Mouse (Mus musculus): Measurements from ENCODE around the gene A030014E15Rik.
"Not testable (repeated sequence)": the region's sequence is repeated elsewhere in the genome, so short reads cannot be mapped to it uniquely, and the experiment has no call there.

Gene A030014E15Rik

DNA sequence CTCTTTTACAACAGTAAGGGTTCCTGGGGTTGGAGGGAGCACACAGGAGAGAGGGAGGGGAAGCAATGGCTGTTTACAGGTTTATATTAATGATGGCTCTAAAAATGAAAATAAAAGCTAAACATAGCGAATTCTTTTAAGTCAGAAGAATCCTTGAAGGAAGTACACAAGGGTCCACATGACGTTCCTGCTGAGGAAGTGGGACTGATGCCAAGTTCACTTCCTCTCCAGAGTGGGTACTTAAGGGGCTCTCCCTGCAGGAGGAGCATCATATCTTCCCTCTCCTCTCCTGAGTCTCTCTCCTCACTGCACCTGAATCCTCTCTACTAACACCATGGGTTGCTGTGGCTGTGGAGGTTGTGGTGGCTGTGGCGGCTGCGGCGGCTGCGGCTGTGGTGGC, at the start of gene A030014E15Rik:
Gene A030014E15Rik (plus strand): TSS at position 268 of the 400 bp plus-strand sequence.
- no peak for DNase-seq

DNA sequence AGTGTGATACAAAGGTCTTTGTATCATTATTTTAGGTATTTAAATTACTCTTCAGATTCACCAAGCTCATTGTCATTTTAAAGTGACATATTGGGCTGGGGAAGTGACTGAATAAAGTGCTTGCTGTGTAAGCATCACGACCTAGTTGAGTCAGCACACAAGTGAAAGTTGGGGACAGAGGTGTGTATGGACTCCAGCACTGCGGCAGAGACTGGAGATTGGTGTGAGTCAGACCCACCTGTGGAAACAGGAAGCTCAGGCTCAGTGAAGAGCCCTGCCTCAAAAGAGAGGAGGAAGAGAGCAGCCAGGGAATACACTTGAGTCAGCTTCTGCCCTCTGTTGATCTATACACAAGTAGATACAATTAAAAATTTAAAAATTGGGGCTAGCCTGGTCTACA, 45.5 kb upstream of the A030014E15Rik start:
- DNase-seq: no peak

DNA sequence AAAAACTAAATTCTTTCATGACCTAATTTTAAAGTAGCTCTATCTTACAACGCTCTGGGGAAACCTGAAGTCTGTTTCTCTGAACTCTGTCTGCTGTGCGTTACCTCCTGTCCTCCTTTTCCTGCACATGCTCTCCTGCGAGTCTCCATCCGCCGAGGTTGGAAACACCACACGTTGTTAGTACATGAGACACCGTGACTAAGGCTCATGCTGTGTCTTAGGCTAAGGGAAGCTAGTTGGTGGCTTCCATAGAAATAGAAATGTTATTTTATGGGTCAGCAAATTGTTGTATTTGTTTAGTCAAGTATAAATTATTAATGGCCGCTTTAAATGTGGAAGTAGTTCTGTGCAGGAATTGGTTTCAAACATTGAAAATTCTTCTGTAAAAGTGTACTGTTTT, 44.5 kb upstream of the A030014E15Rik start:
- no peak for DNase-seq

DNA sequence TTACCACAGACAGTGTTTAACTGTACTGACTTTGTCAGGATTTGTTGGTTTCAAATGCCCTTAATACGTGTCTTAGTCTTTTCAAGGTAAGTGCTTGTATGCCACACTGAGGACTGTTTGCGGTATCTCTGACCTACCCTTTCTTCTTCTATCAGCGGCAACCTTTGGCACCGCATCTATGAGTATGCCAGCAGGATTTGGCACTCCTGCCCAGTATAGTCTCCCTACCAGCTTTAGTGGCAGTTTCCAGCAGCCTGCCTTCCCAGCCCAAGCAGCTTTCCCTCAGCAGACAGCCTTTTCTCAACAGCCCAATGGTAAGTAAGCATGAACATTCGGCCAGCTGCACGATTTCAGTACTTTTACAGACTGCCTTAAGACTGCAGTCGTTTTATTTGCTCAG, 31.4 kb upstream of the A030014E15Rik start:
- no peak for DNase-seq

DNA sequence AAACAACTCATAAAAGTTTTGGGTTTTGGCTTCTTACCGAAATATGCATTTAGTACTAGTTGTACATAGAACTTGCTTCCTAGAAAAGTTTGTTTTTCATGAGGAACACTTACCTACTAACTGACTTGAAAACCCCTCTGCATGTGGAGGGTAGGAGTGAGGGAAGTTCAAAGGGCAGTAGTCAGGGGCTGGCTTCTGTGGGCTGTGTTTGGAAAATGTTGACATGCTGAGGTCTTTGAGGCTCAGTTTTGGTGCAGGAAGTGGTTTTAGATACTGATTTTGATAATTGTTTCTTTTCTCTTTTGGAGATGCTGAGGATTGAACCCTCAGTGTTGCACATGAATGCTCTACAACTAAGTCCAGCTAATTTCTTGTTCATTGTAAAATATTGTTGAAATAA, 24.1 kb upstream of the A030014E15Rik start:
- peak; percentile 18 to 30 for DNase-seq

DNA sequence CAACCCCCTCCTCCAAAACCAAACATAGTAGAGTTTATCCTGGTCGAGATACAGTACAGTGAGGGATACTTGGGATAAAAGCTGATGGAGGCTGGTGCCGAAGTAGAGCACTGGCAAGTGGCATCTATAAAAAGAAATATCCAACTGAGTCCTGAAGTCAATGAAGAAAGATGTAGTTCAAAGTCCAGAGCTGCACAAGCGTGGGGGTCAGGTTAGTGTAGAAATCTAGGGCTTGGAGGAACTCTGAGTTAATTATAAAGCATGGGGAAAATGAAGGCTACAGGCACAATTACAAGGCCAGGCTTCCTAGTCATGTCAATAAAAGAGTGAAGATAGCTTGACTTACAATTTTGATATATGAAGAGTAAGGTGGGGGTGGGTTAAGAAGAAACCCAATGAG, 23.5 kb upstream of the A030014E15Rik start:
- no peak for DNase-seq

DNA sequence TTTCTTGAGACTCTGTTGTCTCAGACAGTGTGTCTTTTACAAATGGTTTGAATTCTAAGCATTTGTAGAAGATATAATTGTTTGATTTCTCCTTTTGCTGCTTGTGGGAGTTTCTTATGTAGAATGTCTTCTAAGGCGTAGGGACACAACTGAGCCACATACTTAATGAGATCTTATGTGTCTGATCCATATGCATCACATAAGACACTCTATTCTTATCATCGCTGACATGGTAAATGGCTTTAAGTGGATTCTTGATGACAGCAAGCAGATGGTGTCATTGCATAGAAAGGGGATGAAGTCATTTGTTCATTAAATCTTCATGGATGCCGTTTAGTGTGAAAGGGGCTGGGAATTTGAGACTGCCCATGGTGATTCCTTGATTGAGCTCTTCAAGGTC, 18.8 kb upstream of the A030014E15Rik start:
- no peak for DNase-seq

DNA sequence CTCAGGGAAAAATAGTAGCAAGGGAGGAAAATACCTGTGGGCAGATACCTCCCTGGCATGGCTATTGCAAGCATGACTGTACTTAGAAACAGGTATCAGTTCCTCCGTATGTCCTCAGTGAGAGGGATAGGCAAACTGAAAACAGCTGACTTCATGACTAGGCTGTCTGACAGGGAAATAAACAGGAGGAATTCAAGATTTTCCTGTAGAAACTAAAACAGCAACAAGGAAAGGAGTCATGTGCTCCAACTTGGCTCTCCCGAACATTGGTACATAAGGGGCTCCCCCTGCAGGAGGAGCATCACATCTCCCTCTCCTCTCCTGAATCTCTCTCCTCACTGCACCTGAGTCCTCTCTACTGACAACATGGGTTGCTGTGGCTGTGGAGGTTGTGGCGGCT, 11.7 kb upstream of the A030014E15Rik start, which contains the start of gene A030005L19Rik:
Gene A030005L19Rik (plus strand): TSS at position 301 of the 400 bp plus-strand sequence.
- DNase-seq: peak in 1 of 2 experiments; percentile 6

DNA sequence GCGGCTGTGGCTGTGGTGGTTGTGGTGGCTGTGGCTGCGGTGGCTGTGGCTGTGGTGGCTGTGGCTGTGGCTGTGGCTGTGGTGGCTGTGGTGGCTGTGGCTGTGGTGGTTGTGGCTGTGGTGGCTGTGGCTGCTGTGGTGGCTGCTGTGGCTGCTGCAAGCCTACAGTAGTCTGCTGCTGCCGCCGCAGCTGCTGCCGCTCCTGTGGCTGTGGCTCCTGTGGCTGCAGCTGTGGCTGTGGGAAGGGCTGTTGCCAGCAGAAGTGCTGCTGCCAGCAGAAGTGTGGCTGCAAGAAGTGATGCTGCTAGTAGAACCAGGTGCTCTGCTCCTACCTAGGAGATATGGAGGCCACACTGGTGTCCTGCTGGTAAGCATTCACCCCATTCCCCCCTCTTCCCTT, 11.3 kb upstream of the A030014E15Rik start:
- DNase-seq: not testable (repeated sequence)

DNA sequence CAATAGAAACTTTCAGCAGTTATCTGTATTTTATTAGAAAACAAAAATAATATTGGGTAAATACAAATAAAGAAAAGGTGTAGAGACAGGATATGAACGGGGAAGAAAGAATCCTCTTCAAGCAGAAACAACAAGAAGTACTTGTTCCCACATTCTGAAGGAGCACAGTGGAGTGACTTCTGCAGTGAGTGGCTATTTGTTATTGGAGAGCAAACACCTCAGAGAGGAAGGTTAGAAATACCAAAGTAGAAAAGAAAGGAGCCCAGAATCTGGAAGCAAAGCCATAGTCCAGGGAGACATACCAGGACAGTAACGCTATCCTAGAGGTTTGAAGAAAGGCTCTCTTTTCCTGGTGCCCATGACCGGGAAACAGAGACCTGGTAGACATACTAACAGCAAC, 5.8 kb downstream of the A030014E15Rik start:
- DNase-seq: not testable (repeated sequence)

DNA sequence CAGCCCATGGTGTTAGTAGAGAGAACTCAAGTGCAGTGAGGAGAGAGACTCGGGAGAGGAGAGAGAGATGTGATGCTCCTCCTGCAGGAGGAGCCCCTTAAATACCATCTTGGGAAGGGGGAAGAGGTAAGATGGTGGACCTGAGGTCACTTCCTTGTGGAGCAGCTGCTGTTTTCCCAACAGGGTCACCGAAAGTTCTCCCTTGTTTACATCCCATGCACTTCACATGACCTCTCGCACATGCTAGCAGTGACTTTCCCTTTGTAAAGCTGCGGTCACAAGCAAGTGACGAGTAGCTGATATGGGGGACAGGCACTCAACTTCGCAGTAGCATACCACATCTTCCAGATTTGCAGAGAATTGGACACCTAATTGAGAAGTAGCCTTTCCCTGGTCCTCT, 6.6 kb downstream of the A030014E15Rik start, which contains the start of gene Gm6217:
Gene Gm6217 (minus strand): TSS at position 74 of the 400 bp plus-strand sequence.
- not testable (repeated sequence) for DNase-seq

DNA sequence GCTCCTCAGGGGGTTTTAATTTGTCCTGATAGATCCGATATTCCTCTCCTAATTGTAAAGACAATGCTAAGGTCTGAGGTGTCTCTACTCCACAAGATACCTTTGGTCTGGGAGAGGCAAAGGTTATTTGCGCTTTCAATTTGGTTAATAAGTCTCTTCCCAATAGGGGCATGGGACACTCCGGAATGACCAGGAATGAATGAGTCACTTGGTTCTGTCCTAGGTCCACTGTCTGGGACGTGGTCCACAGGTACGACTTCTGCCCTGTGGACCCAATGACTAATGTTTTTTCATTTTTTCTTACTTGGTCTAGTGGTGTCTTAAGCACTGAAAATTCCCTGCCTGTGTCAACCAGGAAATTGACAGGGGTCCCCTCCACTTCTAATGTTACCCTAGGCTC, 13.9 kb downstream of the A030014E15Rik start:
- DNase-seq: no peak

DNA sequence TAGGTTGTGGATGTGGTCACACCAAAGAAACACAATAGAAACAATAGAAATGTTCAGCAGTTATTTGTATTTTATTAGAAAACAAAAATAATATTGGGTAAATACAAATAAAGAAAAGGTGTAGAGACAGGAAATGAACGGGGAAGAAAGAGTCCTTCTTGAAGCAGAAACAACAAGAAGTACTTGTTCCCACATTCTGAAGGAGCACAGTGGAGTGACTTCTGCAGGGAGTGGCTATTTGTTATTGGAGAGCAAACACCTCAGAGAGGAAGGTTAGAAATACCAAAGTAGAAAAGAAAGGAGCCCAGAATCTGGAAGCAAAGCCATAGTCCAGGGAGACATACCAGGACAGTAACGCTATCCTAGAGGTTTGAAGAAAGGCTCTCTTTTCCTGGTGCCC, 17.8 kb downstream of the A030014E15Rik start:
- DNase-seq: not testable (repeated sequence)

DNA sequence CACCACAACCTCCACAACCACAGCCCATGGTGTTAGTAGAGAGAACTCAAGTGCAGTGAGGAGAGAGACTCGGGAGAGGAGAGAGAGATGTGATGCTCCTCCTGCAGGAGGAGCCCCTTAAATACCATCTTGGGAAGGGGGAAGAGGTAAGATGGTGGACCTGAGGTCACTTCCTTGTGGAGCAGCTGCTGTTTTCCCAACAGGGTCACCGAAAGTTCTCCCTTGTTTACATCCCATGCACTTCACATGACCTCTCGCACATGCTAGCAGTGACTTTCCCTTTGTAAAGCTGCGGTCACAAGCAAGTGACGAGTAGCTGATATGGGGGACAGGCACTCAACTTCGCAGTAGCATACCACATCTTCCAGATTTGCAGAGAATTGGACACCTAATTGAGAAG, 18.6 kb downstream of the A030014E15Rik start, which contains the start of gene A030003K21Rik:
Gene A030003K21Rik (minus strand): TSS at position 94 of the 400 bp plus-strand sequence.
- not testable (repeated sequence) for DNase-seq

DNA sequence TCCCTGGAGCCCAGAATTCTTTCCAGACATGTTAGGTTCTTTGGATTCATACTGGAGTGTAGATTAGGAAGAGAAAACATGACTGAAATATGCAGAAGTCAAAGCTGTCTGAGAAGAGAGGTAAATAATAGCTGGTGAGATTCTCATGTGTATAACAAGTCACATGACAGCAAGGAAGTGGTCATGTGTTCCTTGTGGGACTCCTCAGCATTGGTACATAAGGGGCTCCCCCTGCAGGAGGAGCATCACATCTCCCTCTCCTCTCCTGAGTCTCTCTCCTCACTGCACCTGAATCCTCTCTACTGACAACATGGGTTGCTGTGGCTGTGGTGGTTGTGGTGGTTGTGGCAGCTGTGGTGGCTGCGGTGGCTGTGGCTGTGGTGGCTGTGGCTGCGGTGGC, 21.3 kb downstream of the A030014E15Rik start:
- DNase-seq: not testable (repeated sequence)

DNA sequence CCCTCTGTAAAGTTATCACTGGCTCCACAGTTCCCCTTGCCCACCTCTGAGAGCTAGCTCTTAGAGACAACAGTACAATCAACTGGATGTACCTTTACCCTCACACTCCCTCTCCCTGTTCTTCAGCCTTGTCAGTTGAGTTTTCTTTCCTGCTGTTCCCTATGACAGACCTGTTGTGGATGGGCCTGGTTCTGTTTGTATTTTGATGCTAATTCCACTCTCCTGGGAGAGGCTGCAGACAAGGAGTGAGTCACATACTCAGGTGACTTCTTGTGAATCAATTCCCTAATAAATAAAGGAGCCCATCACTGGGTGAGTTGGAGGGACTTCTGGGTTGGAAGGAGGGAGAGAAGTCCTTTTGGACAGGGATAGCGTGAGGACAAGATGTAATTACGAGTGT, 23.9 kb downstream of the A030014E15Rik start:
- no peak for DNase-seq

DNA sequence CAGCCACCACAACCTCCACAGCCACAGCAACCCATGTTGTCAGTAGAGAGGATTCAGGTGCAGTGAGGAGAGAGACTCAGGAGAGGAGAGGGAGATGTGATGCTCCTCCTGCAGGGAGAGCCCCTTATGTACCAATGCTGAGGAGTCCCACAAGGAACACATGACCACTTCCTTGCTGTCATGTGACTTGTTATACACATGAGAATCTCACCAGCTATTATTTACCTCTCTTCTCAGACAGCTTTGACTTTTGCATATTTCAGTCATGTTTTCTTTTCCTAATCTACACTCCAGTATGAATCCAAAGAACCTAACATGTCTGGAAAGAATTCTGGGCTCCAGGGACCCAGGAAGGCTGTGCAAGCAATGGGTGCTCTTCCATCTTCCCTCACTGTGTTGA, 31.2 kb downstream of the A030014E15Rik start, which contains the start of gene Gm7544:
Gene Gm7544 (minus strand): TSS at position 101 of the 400 bp plus-strand sequence.
- DNase-seq: not testable (repeated sequence)

DNA sequence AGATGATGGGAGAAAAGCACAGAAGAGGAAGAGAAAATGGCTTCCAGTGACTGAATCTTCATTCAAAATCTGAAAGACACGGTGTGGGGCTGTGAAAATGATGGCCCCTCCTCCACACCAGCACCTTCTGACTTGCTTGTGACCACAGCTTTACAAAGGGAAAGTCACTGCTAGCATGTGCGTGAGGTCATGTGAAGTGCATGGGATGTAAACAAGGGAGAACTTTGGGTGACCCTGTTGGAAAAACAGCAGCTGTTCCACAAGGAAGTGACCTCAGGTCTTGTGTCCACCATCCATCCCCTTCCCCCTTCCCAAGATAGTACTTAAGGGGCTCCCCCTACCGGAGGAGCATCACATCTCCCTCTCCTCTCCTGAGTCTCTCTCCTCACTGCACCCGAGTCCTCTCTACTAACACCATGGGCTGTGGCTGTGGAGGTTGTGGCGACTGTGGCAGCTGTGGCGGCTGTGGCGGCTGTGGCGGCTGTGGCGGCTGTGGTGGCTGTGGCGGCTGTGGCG, 35.2 kb downstream of the A030014E15Rik start, which contains the start of gene Gm47955:
Gene Gm47955 (plus strand): TSS at position 417 of the 516 bp plus-strand sequence.
- DNase-seq: no peak

DNA sequence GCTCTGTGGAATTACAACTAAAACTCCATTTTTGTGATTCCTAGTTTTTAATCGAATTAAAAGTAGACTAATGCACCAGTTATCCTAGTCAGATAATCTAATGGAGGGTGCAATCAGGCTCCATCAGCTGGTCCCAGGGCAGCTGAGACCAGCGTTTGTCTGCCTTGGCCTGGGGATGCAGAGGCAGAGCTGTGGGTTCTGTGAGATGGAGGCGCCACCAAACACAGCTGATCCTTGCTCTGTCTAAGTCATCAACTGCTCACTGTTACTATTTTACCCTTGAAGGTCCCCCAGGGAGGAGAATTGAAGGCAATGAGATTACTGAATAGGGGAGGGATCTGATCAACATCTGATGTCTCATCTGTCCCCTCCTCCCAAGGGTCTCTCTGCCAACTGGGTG, 41.7 kb downstream of the A030014E15Rik start:
- DNase-seq: no peak

DNA sequence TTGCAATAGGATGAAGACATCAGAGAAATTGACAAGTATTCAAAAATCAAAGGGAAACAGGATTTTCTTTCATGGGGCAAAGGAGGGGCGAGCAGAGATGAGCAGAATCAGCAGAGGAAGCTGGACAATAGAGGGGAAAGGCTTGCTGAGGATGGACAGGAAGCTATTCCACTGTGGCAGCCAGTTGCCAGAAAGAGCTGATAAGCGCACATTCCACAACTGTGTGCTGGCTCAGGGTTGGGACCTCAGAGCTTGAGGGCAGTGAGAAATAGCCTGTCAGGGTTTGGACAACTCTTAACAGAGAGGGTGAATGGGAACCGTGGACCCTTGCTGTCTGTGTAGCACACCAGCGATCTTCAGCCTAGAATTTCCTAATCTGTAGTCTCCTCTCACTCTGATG, 47.3 kb downstream of the A030014E15Rik start:
- DNase-seq: no peak

DNA sequence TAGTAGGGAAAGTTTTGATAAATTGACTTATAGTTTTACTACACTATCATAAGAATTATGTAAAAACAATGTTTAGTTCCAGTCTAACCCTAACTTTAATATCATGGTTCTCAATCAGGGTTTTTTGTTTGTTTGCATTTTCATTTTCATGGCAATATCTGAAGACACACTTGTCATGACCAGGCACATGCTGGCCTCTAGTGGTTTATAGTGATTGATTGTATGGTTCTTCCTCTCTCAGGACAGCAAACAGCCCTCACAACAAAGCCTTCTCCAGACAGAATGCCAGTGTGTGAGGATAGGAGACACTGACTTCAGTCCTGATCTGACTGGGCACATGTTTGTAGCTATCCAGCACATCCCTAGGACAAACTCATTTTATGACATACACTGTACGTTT, 48.5 kb downstream of the A030014E15Rik start:
- no peak for DNase-seq

DNA sequence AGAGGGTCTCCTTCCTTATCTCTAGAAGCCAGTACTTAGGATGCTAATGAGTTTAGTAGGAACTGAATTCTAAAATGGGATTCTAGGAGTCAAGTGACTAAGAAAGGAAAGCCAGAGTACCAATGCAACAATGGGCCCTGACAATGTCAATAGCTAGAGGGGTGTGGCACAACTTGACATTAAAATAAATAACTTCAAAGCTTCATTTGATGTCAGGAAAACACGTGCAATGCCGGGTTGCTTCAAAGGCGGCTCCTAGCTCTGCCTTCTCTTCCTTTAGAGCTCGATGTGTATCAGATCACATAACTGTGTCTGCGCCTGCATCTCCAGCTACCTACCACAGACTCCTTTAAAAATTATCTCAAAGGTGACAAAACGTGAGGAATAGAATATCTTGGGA, 49.2 kb downstream of the A030014E15Rik start:
- DNase-seq: peak in 1 of 2 experiments; percentile 24

DNA sequence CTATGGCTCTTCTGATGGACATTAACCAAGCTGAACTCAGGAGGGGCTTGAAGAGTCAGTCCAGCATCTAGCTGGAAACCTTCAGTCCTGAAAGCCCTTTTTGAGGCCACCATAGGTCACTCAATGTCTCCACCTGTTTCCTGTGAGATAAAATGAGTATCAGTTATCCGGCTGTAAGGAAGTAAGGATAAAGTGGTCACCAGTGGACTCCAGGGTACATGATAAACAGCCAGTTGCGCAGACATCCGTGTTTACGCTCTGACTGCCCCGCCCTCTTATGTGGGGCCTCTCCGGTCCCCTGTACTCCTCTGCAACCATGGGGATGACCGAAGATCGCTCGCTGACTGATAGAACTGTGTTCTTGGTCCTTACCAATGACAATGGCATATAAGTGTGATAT, 49.6 kb downstream of the A030014E15Rik start:
- no peak for DNase-seq

Data from thymus, postnatal 36 days (tissue).